24 mouse cellular contexts compared by ENCODE assay signal in genomic region chr9:32222184-32222583, GRCm38 (mm10).
A peak's percentile ranks its signal among the peaks of the same experiment; 100 is the strongest.
DNase-seq lines count a peak whose midpoint lies in the region; ATAC-seq lines count a peak whose summit lies in the region.
"Had no signal": no experiment of that assay in that cellular context is flagged by ENCODE, and none has a peak within 500 bp of the region (broad histone marks: within the 10 kb centered on the region; RNA-seq: fewer than 3 reads in every experiment).

No protein-coding gene starts in this region.

- 47% methylated on average over 4 of the region's 4 CpGs for WGBS in stomach, embryonic 15.5 days

- no peak overlapping the region for H3K4me2 ChIP-seq in stomach, embryonic 15.5 days
- H3K4me2 ChIP-seq: embryonic facial prominence, embryonic 12.5 days; forebrain, embryonic 12.5 days; hindbrain, embryonic 12.5 days had no signal

- DNase-seq in frontal cortex, postnatal 14 days (ENCODE audit: low spot score in 2 of 2), result no peak
- peak; percentile 61 to 68 for DNase-seq in left cerebral cortex, adult 9 months (ENCODE audit: low spot score in 2 of 2)
- DNase-seq in left cerebral cortex, adult 11 months (ENCODE audit: low spot score), result no peak
- DNase-seq in urinary bladder, postnatal 4 days (ENCODE audit: low spot score in 2 of 2), result no peak
- DNase-seq: adrenal gland, adult 8-10 months; adrenal gland, postnatal 36 days; B cell, adult 2 months; cerebellum, adult 11 months; cerebellum, adult 8-10 months; cerebellum, postnatal 14 days; forebrain, postnatal 0 days; heart, adult 18-20 months; heart, postnatal 10 days; heart, postnatal 4 days had no signal

- no peaks in the 10 kb centered on the region for H3K27me3 ChIP-seq in stomach, embryonic 15.5 days (replicated peaks)
- H3K27me3 ChIP-seq: embryonic facial prominence, embryonic 12.5 days; forebrain, embryonic 12.5 days; hindbrain, embryonic 12.5 days had no signal

- no peaks in the 10 kb centered on the region for H3K36me3 ChIP-seq in stomach, embryonic 15.5 days
- H3K36me3 ChIP-seq: embryonic facial prominence, embryonic 12.5 days; forebrain, embryonic 12.5 days; G1E; heart, embryonic 10.5 days; hindbrain, embryonic 12.5 days had no signal

- no peak overlapping the region for H3K9ac ChIP-seq in stomach, embryonic 15.5 days
- H3K9ac ChIP-seq: embryonic facial prominence, embryonic 12.5 days; forebrain, embryonic 12.5 days; forebrain, postnatal 0 days; hindbrain, embryonic 12.5 days had no signal

- ATAC-seq in frontal cortex, adult (ENCODE audit: low TSS enrichment), result peak; percentile 64
- no peak for ATAC-seq in stomach, embryonic 15.5 days (ENCODE audit: insufficient read depth, low FRiP score, low read depth)
- no peak for ATAC-seq in erythroblast, adult 5-6 weeks (replicated peaks; ENCODE audit: low FRiP score, poor library complexity, severe bottlenecking)
- ATAC-seq: CD4-positive, CD25-positive, alpha-beta regulatory T cell, adult 4 months; forebrain, postnatal 0 days; hindbrain, embryonic 16.5 days had no signal

- H3K9me3 ChIP-seq in stomach, embryonic 15.5 days, result no peaks in the 10 kb centered on the region
- H3K9me3 ChIP-seq: embryonic facial prominence, embryonic 12.5 days; forebrain, embryonic 12.5 days; heart, embryonic 10.5 days; hindbrain, embryonic 12.5 days had no signal

- no peak overlapping the region for H3K4me3 ChIP-seq in stomach, embryonic 15.5 days (replicated peaks)
- H3K4me3 ChIP-seq: embryonic facial prominence, embryonic 12.5 days; forebrain, embryonic 12.5 days; heart, embryonic 10.5 days; hindbrain, embryonic 12.5 days had no signal

- H3K4me1 ChIP-seq in stomach, embryonic 15.5 days, result peaks cover 8% of the 10 kb centered on the region; the same call in 1 of the 2 replicates

- H3K27ac ChIP-seq in stomach, embryonic 15.5 days, result peak overlapping the region; percentile 31; the same call in 1 of the 2 replicates
- H3K27ac ChIP-seq: embryonic facial prominence, embryonic 12.5 days; forebrain, embryonic 12.5 days; hindbrain, embryonic 12.5 days had no signal

Comparison
In these comparisons a context has a peak if more than half of its experiments do, and no peak if none do; other contexts are left out.
1. DNase-seq: peak in left cerebral cortex, adult 9 months (2 of 2); none in frontal cortex, postnatal 14 days (0 of 2), left cerebral cortex, adult 11 months (single experiment) and urinary bladder, postnatal 4 days (0 of 2).